Mouse (Mus musculus): ENCODE data around the gene Eif4g3.

GRCm38 (mm10) chr4:138040589-138040988 is 47.8 kb downstream of the Eif4g3 start:
- no peak for TF ChIP-seq GATA1 (IDR thresholded peaks at IDR 0.05; ENCODE audit: borderline replicate concordance, low read length)
- TF ChIP-seq FLI1 (IDR thresholded peaks at IDR 0.05; ENCODE audit: low read length): no peak
